Mouse (Mus musculus): ENCODE data around the gene Dnah2. TPM values are rescaled to one million over a fixed set of nuclear protein-coding genes. Genes with fewer than 3 reads are reported as not detected.

The Dnah2 gene
- polyA plus RNA-seq, 1 experiment from 2014 or later, result 1.4 TPM

GRCm38 (mm10) chr11:69521526-69522149 lies 27.3 kb downstream of the Dnah2 start:
- no peak overlapping the region for H3K9ac ChIP-seq
- WGBS, result 86% methylated on average over 9 of the region's 9 CpGs
- no peaks in the 10 kb centered on the region for H3K36me3 ChIP-seq
- no peak overlapping the region for H3K27ac ChIP-seq
- no peaks in the 10 kb centered on the region for H3K9me3 ChIP-seq (replicated peaks)
- peaks cover 5% of the 10 kb centered on the region for H3K4me1 ChIP-seq
- H3K4me2 ChIP-seq (replicated peaks), result no peak overlapping the region
- no peak for ATAC-seq (ENCODE audit: low FRiP score)
- H3K27me3 ChIP-seq, result no peaks in the 10 kb centered on the region
- no peak overlapping the region for H3K4me3 ChIP-seq

GRCm38 (mm10) chr11:69519976-69520375 lies 28.9 kb downstream of the Dnah2 start:
- no peak overlapping the region for H3K4me2 ChIP-seq (replicated peaks)
- H3K4me1 ChIP-seq, result no peaks in the 10 kb centered on the region; the same call in 1 of the 2 replicates
- no peaks in the 10 kb centered on the region for H3K36me3 ChIP-seq
- H3K4me3 ChIP-seq, result no peak overlapping the region
- WGBS, result 66% methylated on average over 4 of the region's 4 CpGs
- H3K27ac ChIP-seq, result no peak overlapping the region
- H3K9me3 ChIP-seq (replicated peaks), result no peaks in the 10 kb centered on the region
- ATAC-seq (ENCODE audit: low FRiP score), result no peak
- no peak overlapping the region for H3K9ac ChIP-seq
- no peaks in the 10 kb centered on the region for H3K27me3 ChIP-seq

GRCm38 (mm10) chr11:69516661-69517060 lies 32.2 kb downstream of the Dnah2 start:
- no peaks in the 10 kb centered on the region for H3K36me3 ChIP-seq
- no peak overlapping the region for H3K4me3 ChIP-seq
- H3K9me3 ChIP-seq (replicated peaks), result no peaks in the 10 kb centered on the region
- ATAC-seq (ENCODE audit: low FRiP score), result no peak
- no peak overlapping the region for H3K4me2 ChIP-seq (replicated peaks)
- no peak overlapping the region for H3K27ac ChIP-seq
- no peak overlapping the region for H3K9ac ChIP-seq
- H3K4me1 ChIP-seq, result no peaks in the 10 kb centered on the region; the same call in 1 of the 2 replicates
- H3K27me3 ChIP-seq, result no peaks in the 10 kb centered on the region
- 74% methylated on average over 3 of the region's 3 CpGs for WGBS

- H3K9ac ChIP-seq, result no peak overlapping the region
- no peak overlapping the region for H3K4me2 ChIP-seq (replicated peaks)
- WGBS, result 70% methylated on average over 15 of the region's 15 CpGs
- H3K36me3 ChIP-seq, result no peaks in the 10 kb centered on the region
- H3K4me1 ChIP-seq, result no peaks in the 10 kb centered on the region; the same call in 1 of the 2 replicates
- ATAC-seq (ENCODE audit: low FRiP score), result no peak
- H3K4me3 ChIP-seq, result no peak overlapping the region
- H3K27ac ChIP-seq, result no peak overlapping the region
- H3K27me3 ChIP-seq, result no peaks in the 10 kb centered on the region
- no peaks in the 10 kb centered on the region for H3K9me3 ChIP-seq (replicated peaks)
Observed at GRCm38 (mm10) chr11:69516151-69516640, 32.7 kb downstream of the Dnah2 start.

- no peaks in the 10 kb centered on the region for H3K9me3 ChIP-seq (replicated peaks)
- ATAC-seq (ENCODE audit: low FRiP score), result no peak
- H3K4me3 ChIP-seq, result no peak overlapping the region
- no peaks in the 10 kb centered on the region for H3K36me3 ChIP-seq
- H3K9ac ChIP-seq, result no peak overlapping the region
- WGBS, result 13% methylated on average over 6 of the region's 6 CpGs
- H3K4me1 ChIP-seq, result no peaks in the 10 kb centered on the region
- H3K27me3 ChIP-seq, result no peaks in the 10 kb centered on the region
- H3K27ac ChIP-seq, result no peak overlapping the region
- no peak overlapping the region for H3K4me2 ChIP-seq (replicated peaks)
Observed at GRCm38 (mm10) chr11:69513840-69514239, 35.1 kb downstream of the Dnah2 start.

- Histone ChIP-seq H3K27me3 (no peaks in the 10 kb centered on the region), H3K9ac (no peak overlapping the region), H3K9me3 (replicated peaks) (no peaks in the 10 kb centered on the region), H3K4me1 (no peaks in the 10 kb centered on the region), H3K36me3 (no peaks in the 10 kb centered on the region), H3K4me2 (replicated peaks) (no peak overlapping the region), H3K4me3 (no peak overlapping the region), H3K27ac (no peak overlapping the region)
- ATAC-seq (ENCODE audit: low FRiP score), result no peak
- WGBS, result 51% methylated on average over 7 of the region's 7 CpGs
Observed at GRCm38 (mm10) chr11:69510796-69511496, 38.0 kb downstream of the Dnah2 start.

GRCm38 (mm10) chr11:69503863-69504280 lies 45.0 kb downstream of the Dnah2 start:
- Histone ChIP-seq H3K4me3 (no peak overlapping the region), H3K4me2 (replicated peaks) (no peak overlapping the region), H3K36me3 (no peaks in the 10 kb centered on the region), H3K27ac (no peak overlapping the region), H3K9me3 (replicated peaks) (no peaks in the 10 kb centered on the region), H3K27me3 (no peaks in the 10 kb centered on the region), H3K9ac (no peak overlapping the region), H3K4me1 (no peaks in the 10 kb centered on the region)
- ATAC-seq (ENCODE audit: low FRiP score), result no peak
- 42% methylated on average over 4 of the region's 4 CpGs for WGBS

GRCm38 (mm10) chr11:69501555-69501954 lies 47.4 kb downstream of the Dnah2 start:
- Histone ChIP-seq H3K27me3 (no peaks in the 10 kb centered on the region), H3K4me2 (replicated peaks) (no peak overlapping the region), H3K36me3 (no peaks in the 10 kb centered on the region), H3K4me1 (no peaks in the 10 kb centered on the region), H3K27ac (no peak overlapping the region), H3K9me3 (replicated peaks) (no peaks in the 10 kb centered on the region), H3K9ac (no peak overlapping the region), H3K4me3 (no peak overlapping the region)
- no peak for ATAC-seq (ENCODE audit: low FRiP score)
- WGBS, result 68% methylated on average over 9 of the region's 9 CpGs

GRCm38 (mm10) chr11:69499140-69499539 lies 49.8 kb downstream of the Dnah2 start:
- no peak overlapping the region for H3K4me3 ChIP-seq
- ATAC-seq (ENCODE audit: low FRiP score), result no peak
- WGBS, result 91% methylated on average over 11 of the region's 11 CpGs

GRCm38 (mm10) chr11:69491711-69492110 lies 57.2 kb downstream of the Dnah2 start:
- no peaks in the 10 kb centered on the region for H3K36me3 ChIP-seq
- 78% methylated on average over 7 of the region's 7 CpGs for WGBS
- no peak overlapping the region for H3K4me3 ChIP-seq
- no peaks in the 10 kb centered on the region for H3K4me1 ChIP-seq
- no peak overlapping the region for H3K27ac ChIP-seq
- H3K27me3 ChIP-seq, result no peaks in the 10 kb centered on the region
- no peaks in the 10 kb centered on the region for H3K9me3 ChIP-seq (replicated peaks)
- ATAC-seq (ENCODE audit: low FRiP score), result no peak
- H3K4me2 ChIP-seq (replicated peaks), result no peak overlapping the region
- H3K9ac ChIP-seq, result no peak overlapping the region

More at GRCm38 (mm10) chr11:69499140-69499539, 49.8 kb downstream of the Dnah2 start:
- Histone ChIP-seq H3K9me3 (replicated peaks) (no peaks in the 10 kb centered on the region), H3K9ac (no peak overlapping the region), H3K36me3 (no peaks in the 10 kb centered on the region), H3K27ac (no peak overlapping the region), H3K4me2 (replicated peaks) (no peak overlapping the region), H3K27me3 (no peaks in the 10 kb centered on the region), H3K4me1 (no peaks in the 10 kb centered on the region)

GRCm38 (mm10) chr11:69490898-69491297 lies 58.0 kb downstream of the Dnah2 start:
- H3K4me3 ChIP-seq, result no peak overlapping the region
- no peaks in the 10 kb centered on the region for H3K9me3 ChIP-seq (replicated peaks)
- no peaks in the 10 kb centered on the region for H3K4me1 ChIP-seq
- no peak overlapping the region for H3K9ac ChIP-seq
- no peaks in the 10 kb centered on the region for H3K36me3 ChIP-seq
- no peak overlapping the region for H3K4me2 ChIP-seq (replicated peaks)
- ATAC-seq (ENCODE audit: low FRiP score), result no peak
- H3K27ac ChIP-seq, result no peak overlapping the region
- 78% methylated on average over 2 of the region's 2 CpGs for WGBS
- no peaks in the 10 kb centered on the region for H3K27me3 ChIP-seq

GRCm38 (mm10) chr11:69487474-69487873 lies 61.4 kb downstream of the Dnah2 start:
- no peak overlapping the region for H3K4me2 ChIP-seq (replicated peaks)
- 87% methylated on average over 2 of the region's 2 CpGs for WGBS
- H3K27ac ChIP-seq, result no peak overlapping the region
- no peaks in the 10 kb centered on the region for H3K4me1 ChIP-seq
- H3K36me3 ChIP-seq, result no peaks in the 10 kb centered on the region
- no peaks in the 10 kb centered on the region for H3K9me3 ChIP-seq (replicated peaks)
- H3K4me3 ChIP-seq, result no peak overlapping the region
- no peak overlapping the region for H3K9ac ChIP-seq
- no peak for ATAC-seq (ENCODE audit: low FRiP score)
- no peaks in the 10 kb centered on the region for H3K27me3 ChIP-seq

- ATAC-seq (ENCODE audit: low FRiP score), result no peak
- Histone ChIP-seq H3K9me3 (replicated peaks) (no peaks in the 10 kb centered on the region), H3K9ac (no peak overlapping the region)
Observed at GRCm38 (mm10) chr11:69477645-69478044, 71.3 kb downstream of the Dnah2 start.

More at GRCm38 (mm10) chr11:69477645-69478044, 71.3 kb downstream of the Dnah2 start:
- Histone ChIP-seq H3K36me3 (no peaks in the 10 kb centered on the region), H3K4me2 (replicated peaks) (no peak overlapping the region), H3K4me1 (no peaks in the 10 kb centered on the region; the same call in 1 of the 2 replicates), H3K27me3 (no peaks in the 10 kb centered on the region), H3K27ac (no peak overlapping the region), H3K4me3 (no peak overlapping the region)
- WGBS, result 80% methylated on average over 8 of the region's 8 CpGs
